Mouse (Mus musculus) C2C12 (cell line): Measurements from ENCODE around the gene Ccl26. TPM values are rescaled to one million over a fixed set of nuclear protein-coding genes. Genes with fewer than 3 reads are reported as not detected.

ENCODE experiments used
- H3K27me3 ChIP-seq: one replicate; pipeline ENCODE4 v1.6.1; 2011; ENCODE audit not compliant: control insufficient read depth, insufficient read depth, insufficient read length
- H3K36me3 ChIP-seq: one replicate; pipeline ENCODE4 v1.6.1; 2011; ENCODE audit not compliant: control insufficient read depth, insufficient read depth
- H3K4me3 ChIP-seq: one replicate; pipeline ENCODE4 v1.5.1; 2011; ENCODE audit warnings: mild to moderate bottlenecking, control low read depth; ENCODE audit not compliant: poor library complexity, insufficient read depth, severe bottlenecking
- H3K79me2 ChIP-seq: one replicate; pipeline ENCODE4 v1.6.1; 2011; ENCODE audit not compliant: control insufficient read depth, insufficient read depth
- H3K79me3 ChIP-seq: one replicate; pipeline ENCODE4 v1.6.1; 2011; ENCODE audit warnings: low read depth, control low read depth
- H3ac ChIP-seq: one replicate; pipeline ENCODE3; 2011; ENCODE audit warnings: low read depth; ENCODE audit not compliant: control insufficient read depth, insufficient read length
- CEBPB ChIP-seq: IDR thresholded peaks from one replicate; pipeline ENCODE4 v1.6.1; 2011; ENCODE audit warnings: low read depth, mild to moderate bottlenecking, control low read depth, moderate library complexity
- CTCF ChIP-seq: IDR thresholded peaks from one replicate; pipeline ENCODE4 v1.5.1; 2011; ENCODE audit not compliant: control insufficient read depth, insufficient read depth, insufficient read length
- FOSL1 ChIP-seq: IDR thresholded peaks from one replicate; pipeline ENCODE4 v1.8.0; 2011; ENCODE audit warnings: mild to moderate bottlenecking, low read length; ENCODE audit not compliant: poor library complexity, insufficient read depth, severe bottlenecking
- MAX ChIP-seq: IDR thresholded peaks from one replicate; pipeline ENCODE4 v1.6.1; 2011; ENCODE audit warnings: mild to moderate bottlenecking, control low read depth
- MYOD1 ChIP-seq: IDR thresholded peaks from one replicate; pipeline ENCODE4 v1.6.1; 2011; ENCODE audit warnings: low read depth; ENCODE audit not compliant: control insufficient read depth, insufficient read length
- MYOG ChIP-seq: IDR thresholded peaks from one replicate; pipeline ENCODE4 v1.6.1; 2011; ENCODE audit not compliant: control insufficient read depth, insufficient read length; ENCODE audit errors: extremely low read depth
- USF1 ChIP-seq: IDR thresholded peaks from one replicate; pipeline ENCODE4 v1.6.1; 2011; ENCODE audit warnings: low read depth, mild to moderate bottlenecking, control low read depth, moderate library complexity
- polyA plus RNA-seq: library from polyadenylated mRNA; unstranded; fragments of >200 nt; fragmentation: generic; extraction: Trizol; gene quantifications from one replicate; pipeline ENCODE4 v1.2.1, GENCODE M21; 2012; ENCODE audit warnings: missing spikeins

Ccl26 gene
- polyA plus RNA-seq, 1 experiment: not detected

DNA sequence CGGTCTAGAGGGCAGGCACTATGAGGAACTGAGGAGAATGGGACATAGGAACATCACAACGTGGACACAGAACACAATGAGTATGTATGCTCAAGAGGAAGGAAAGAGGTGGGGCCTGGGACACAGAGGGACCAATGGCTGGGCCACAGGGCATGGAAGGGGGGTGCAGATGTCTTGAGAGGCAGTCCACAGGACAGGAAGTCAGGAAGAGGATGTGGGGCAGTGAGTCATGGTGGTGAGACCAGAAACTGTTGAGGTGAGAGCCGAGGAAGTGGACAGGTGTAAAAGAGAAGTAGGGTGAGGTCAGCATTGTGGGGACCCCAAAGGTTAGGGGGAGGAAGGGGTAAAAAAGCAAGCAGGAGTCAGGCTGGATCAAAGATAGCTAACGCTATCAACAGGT, 26.0 kb downstream of the Ccl26 start:
- Histone ChIP-seq H3K79me2 (peaks cover 39% of the 10 kb centered on the region), H3K4me3 (no peak overlapping the region), H3K79me3 (peaks cover 5% of the 10 kb centered on the region), H3K36me3 (peaks cover 4% of the 10 kb centered on the region), H3ac (no peak overlapping the region), H3K27me3 (no peaks in the 10 kb centered on the region)
- peak; percentile 47 for TF ChIP-seq MYOD1
- TF ChIP-seq MYOG: no peak

DNA sequence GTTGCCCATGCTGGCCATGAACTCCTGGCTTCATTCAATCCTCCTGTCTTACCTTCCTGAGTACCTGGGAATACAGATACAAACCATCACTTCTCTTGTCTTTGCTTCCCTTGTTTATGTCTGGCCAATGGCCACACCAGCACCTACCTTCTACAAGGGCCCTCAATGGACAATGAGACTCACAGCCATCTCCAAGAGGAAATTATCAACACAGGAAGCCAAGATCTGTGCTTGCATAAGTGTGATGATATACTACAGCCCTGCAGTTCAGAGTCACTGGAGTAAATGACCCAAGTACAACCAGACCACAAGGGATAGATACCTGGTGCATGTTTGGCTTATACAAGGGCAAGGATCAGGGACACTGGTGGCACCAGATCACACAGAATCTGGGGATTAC, 27.5 kb downstream of the Ccl26 start:
- H3K4me3 ChIP-seq: no peak overlapping the region
- H3K79me2 ChIP-seq: peaks cover 30% of the 10 kb centered on the region
- peaks cover 5% of the 10 kb centered on the region for H3K79me3 ChIP-seq
- H3ac ChIP-seq: no peak overlapping the region
- peaks cover 5% of the 10 kb centered on the region for H3K36me3 ChIP-seq
- no peak for TF ChIP-seq FOSL1
- TF ChIP-seq MYOG: no peak
- no peak for TF ChIP-seq MAX
- TF ChIP-seq USF1: no peak
- no peak for TF ChIP-seq MYOD1
- TF ChIP-seq CEBPB: no peak
- no peak for TF ChIP-seq CTCF
- H3K27me3 ChIP-seq: no peaks in the 10 kb centered on the region

- Histone ChIP-seq H3K27me3 (no peaks in the 10 kb centered on the region), H3K4me3 (no peak overlapping the region), H3K36me3 (peaks cover 5% of the 10 kb centered on the region), H3K79me2 (peaks cover 10% of the 10 kb centered on the region), H3K79me3 (no peaks in the 10 kb centered on the region), H3ac (no peak overlapping the region)
- no peak for TF ChIP-seq MAX
- no peak for TF ChIP-seq MYOG
- no peak for TF ChIP-seq USF1
- no peak for TF ChIP-seq CEBPB
- TF ChIP-seq MYOD1: no peak
- TF ChIP-seq CTCF: no peak
- no peak for TF ChIP-seq FOSL1
Measured at GRCm38 (mm10) chr5:135533431-135533830, 29.9 kb downstream of the Ccl26 start.

GRCm38 (mm10) chr5:135531306-135531845, 32.0 kb downstream of the Ccl26 start:
- H3K36me3 ChIP-seq: peaks cover 5% of the 10 kb centered on the region
- H3K27me3 ChIP-seq: no peaks in the 10 kb centered on the region
- no peaks in the 10 kb centered on the region for H3K79me3 ChIP-seq
- TF ChIP-seq MYOG (no peak), MAX (no peak), FOSL1 (no peak), MYOD1 (no peak), CEBPB (no peak), CTCF (no peak)
- no peak overlapping the region for H3K4me3 ChIP-seq
- peaks cover 3% of the 10 kb centered on the region for H3K79me2 ChIP-seq
- no peak overlapping the region for H3ac ChIP-seq

- Histone ChIP-seq H3K79me3 (no peaks in the 10 kb centered on the region), H3K79me2 (no peaks in the 10 kb centered on the region), H3K4me3 (no peak overlapping the region), H3K27me3 (no peaks in the 10 kb centered on the region), H3ac (no peak overlapping the region), H3K36me3 (peaks cover 5% of the 10 kb centered on the region)
- no peak for TF ChIP-seq CEBPB
- no peak for TF ChIP-seq MYOG
- no peak for TF ChIP-seq CTCF
- TF ChIP-seq FOSL1: no peak
- TF ChIP-seq MYOD1: no peak
- TF ChIP-seq USF1: no peak
- no peak for TF ChIP-seq MAX
Measured at GRCm38 (mm10) chr5:135529964-135530363, 33.4 kb downstream of the Ccl26 start.

- H3K27me3 ChIP-seq: no peaks in the 10 kb centered on the region
- TF ChIP-seq USF1 (no peak), MYOD1 (no peak), CEBPB (no peak), MAX (no peak), CTCF (no peak), FOSL1 (no peak), MYOG (no peak)
- H3K79me3 ChIP-seq: no peaks in the 10 kb centered on the region
- no peak overlapping the region for H3K4me3 ChIP-seq
- no peak overlapping the region for H3ac ChIP-seq
- no peaks in the 10 kb centered on the region for H3K79me2 ChIP-seq
- peaks cover 5% of the 10 kb centered on the region for H3K36me3 ChIP-seq
Measured at GRCm38 (mm10) chr5:135529310-135529709, 34.1 kb downstream of the Ccl26 start.
